ENCODE assay signal across 8 mouse cellular contexts in genomic region chr5:35970380-35971105, GRCm38 (mm10).
DNase-seq lines count a peak whose midpoint lies in the region; ATAC-seq lines count a peak whose summit lies in the region.

No protein-coding gene starts in this region.

- no peak overlapping the region for H3K4me3 ChIP-seq in kidney, embryonic 15.5 days (replicated peaks)
- H3K4me3 ChIP-seq in lung, embryonic 15.5 days = no peak overlapping the region

- H3K27ac ChIP-seq in kidney, embryonic 15.5 days = peak overlapping the region; percentile 77
- H3K27ac ChIP-seq in lung, embryonic 15.5 days = peak overlapping the region; percentile 69

- peaks cover 50% of the 10 kb centered on the region for H3K4me1 ChIP-seq in kidney, embryonic 15.5 days
- peaks cover 49% of the 10 kb centered on the region for H3K4me1 ChIP-seq in lung, embryonic 15.5 days

- H3K27me3 ChIP-seq in kidney, embryonic 15.5 days = no peaks in the 10 kb centered on the region
- no peaks in the 10 kb centered on the region for H3K27me3 ChIP-seq in lung, embryonic 15.5 days

- peak; percentile 34 for DNase-seq in right cerebral cortex, postnatal 14 days
- DNase-seq in right cerebral cortex, postnatal 36 days (ENCODE audit: low spot score in 2 of 2) = no peak
- peak; percentile 33 for DNase-seq in heart, adult 8-10 months (ENCODE audit: low spot score)
- peak; percentile 29 for DNase-seq in retina, embryonic 14.5 days (ENCODE audit: low spot score)
- DNase-seq in T-cell, adult 2 months (ENCODE audit: low spot score) = no peak

- H3K4me2 ChIP-seq in kidney, embryonic 15.5 days = no peak overlapping the region
- no peak overlapping the region for H3K4me2 ChIP-seq in lung, embryonic 15.5 days

- peak; percentile 41 for ATAC-seq in kidney, embryonic 15.5 days (replicated peaks; ENCODE audit: low FRiP score)
- ATAC-seq in lung, embryonic 15.5 days (ENCODE audit: borderline replicate concordance, extremely low read depth, low FRiP score, low TSS enrichment) = peak; percentile 12; the same call in 1 of the 2 replicates
- no peak for ATAC-seq in monocyte, adult 5-6 weeks (replicated peaks; ENCODE audit: insufficient number of reproducible peaks, low FRiP score, low TSS enrichment, poor library complexity, severe bottlenecking)

- 40% methylated on average over 12 of the region's 12 CpGs for WGBS in kidney, embryonic 15.5 days
- 48% methylated on average over 12 of the region's 12 CpGs for WGBS in lung, embryonic 15.5 days

- peaks cover 55% of the 10 kb centered on the region for H3K36me3 ChIP-seq in kidney, embryonic 15.5 days
- H3K36me3 ChIP-seq in lung, embryonic 15.5 days = peaks cover 35% of the 10 kb centered on the region

- H3K9me3 ChIP-seq in kidney, embryonic 15.5 days (replicated peaks) = no peaks in the 10 kb centered on the region
- no peaks in the 10 kb centered on the region for H3K9me3 ChIP-seq in lung, embryonic 15.5 days

- H3K9ac ChIP-seq in kidney, embryonic 15.5 days = no peak overlapping the region
- no peak overlapping the region for H3K9ac ChIP-seq in lung, embryonic 15.5 days

Comparison
In these comparisons a context has a peak if more than half of its experiments do, and no peak if none do; other contexts are left out.
1. DNase-seq: peak in right cerebral cortex, postnatal 14 days (single experiment), heart, adult 8-10 months (single experiment) and retina, embryonic 14.5 days (single experiment); none in right cerebral cortex, postnatal 36 days (0 of 2) and T-cell, adult 2 months (single experiment).